Mouse (Mus musculus): ENCODE measurements at regions not wholly inside any gene's neighbourhood (a gene's known extent, or its start where the extent isn't known, plus 50 kb on each side); places are given as distances from the start of the nearest gene placed in this dataset.

DNA sequence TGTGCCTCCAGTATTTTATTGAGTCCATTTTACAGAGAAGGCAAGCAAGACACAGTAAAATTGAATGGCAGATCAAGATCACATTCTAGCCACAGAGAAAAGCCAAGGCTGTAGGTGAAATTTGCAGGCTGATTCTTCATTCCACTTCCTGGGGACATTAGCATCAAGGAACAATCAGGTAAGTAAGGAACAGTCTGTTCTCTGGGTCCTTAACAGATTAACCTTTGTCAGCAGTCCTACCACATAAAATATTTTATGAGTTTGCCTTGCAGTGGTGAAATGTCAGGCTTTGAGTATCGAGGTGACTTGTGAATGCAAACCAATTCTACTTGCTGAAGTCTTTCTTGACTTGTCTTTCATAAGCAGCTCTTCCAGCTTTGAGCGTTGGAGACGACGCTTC lies 50.2 kb upstream of the Atp1a1 start:
- ATAC-seq (ENCODE audit: low FRiP score, low read depth): no peak
- no peaks in the 10 kb centered on the region for H3K4me1 ChIP-seq
- WGBS: 61% methylated on average over 4 of the region's 4 CpGs
- H3K4me3 ChIP-seq: no peak overlapping the region
- no peak overlapping the region for H3K9ac ChIP-seq
- no peak overlapping the region for H3K27ac ChIP-seq
- H3K9me3 ChIP-seq: no peaks in the 10 kb centered on the region
- H3K36me3 ChIP-seq: no peaks in the 10 kb centered on the region
- no peak overlapping the region for H3K4me2 ChIP-seq (replicated peaks)
- H3K27me3 ChIP-seq: no peaks in the 10 kb centered on the region
